Mouse (Mus musculus) ZHBTc4 (cell line): ENCODE data around the gene Zfp963.

Experiments
- DNase-seq: peaks from one replicate; pipeline ENCODE4 v3.0.0-alpha.2; 2011; ENCODE audit warnings: low read depth, low spot score

The Zfp963 gene

DNA sequence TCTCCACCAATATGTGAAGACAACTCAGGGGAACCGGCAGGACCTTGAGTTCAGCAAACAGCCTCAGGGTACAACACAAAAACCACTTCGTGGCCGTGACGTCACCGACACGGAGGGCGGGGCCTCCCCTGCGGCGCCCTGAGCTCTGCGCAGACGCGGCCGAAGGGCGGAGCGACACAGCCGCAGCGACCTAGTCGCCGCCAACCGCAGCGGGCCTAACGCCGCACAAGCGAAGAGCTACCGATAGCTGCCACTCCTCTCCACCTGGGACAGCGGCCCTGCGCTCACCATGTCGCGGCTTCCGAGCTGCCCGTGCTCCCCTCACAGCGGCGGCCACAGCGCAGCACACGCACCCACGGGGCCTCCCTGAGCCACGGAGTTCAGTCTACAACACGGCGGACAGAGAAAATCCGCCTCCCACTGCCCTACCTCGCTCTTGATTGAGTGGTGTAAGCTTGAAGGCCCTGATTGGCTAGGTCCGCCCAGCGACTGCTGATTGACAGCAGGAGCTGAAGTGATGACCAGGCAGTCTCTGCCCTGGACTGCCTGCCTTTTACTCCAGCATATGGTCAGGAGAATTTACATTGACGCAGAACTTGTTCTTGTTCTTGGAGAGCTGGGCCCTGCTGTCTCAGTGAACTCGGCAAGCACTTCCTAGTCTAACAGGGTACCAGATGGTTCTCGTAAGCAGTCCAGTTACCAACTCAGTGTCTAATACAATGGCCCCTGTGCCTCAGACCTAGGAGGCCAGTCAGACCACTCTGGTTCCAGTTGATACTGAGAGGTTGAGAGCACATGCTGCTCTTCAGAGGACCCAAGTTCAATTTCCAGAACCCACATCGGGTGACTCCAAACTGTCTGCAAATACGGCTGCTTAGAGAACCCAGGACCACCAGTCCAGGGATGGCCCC, at the start of gene Zfp963:
Zfp963 (minus strand) TSS at position 427 of the 911 bp plus-strand sequence.
- peak; percentile 98 for DNase-seq

DNA sequence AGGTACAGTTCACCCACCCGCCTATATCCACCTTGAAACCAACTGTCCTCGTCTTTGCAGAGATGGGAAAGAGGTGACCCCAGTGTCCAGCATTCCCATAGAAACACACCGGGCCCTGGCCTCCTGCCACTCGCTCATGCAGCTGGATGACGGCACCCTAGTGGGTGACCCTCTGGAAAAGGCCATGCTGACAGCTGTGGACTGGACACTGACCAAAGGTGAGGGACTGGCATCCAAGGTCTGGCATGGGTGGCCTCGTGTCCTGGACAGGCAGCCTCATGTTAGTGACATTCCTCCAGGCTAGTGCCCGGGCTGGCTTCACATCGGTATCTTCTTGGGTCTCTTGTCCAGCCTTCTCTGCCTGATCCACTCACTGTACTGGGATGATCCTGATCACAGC, 49.5 kb upstream of the Zfp963 start:
- DNase-seq, result no peak

DNA sequence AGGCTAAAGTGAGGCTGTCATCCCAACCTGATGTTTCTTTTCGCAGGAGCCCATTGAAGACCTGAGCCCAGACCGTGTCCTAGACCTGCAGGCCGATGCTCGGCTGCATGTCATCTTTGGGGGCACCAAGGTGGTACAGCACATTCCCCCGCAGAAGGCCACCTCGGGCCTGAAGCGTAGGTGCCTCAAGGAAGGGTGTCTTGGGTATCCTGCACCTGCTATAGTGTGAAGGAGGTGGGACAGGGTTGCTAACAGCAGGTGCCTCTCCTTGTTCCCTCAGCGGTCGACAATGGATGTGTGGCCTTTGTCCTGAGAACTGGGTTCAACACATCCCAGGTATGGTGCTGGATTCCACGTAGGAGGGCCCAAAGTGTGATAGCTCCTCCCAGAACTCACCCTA, 47.9 kb upstream of the Zfp963 start:
- DNase-seq, result no peak

- no peak for DNase-seq
Observed at GRCm38 (mm10) chr8:69796721-69797345, 47.1 kb upstream of the Zfp963 start.

DNA sequence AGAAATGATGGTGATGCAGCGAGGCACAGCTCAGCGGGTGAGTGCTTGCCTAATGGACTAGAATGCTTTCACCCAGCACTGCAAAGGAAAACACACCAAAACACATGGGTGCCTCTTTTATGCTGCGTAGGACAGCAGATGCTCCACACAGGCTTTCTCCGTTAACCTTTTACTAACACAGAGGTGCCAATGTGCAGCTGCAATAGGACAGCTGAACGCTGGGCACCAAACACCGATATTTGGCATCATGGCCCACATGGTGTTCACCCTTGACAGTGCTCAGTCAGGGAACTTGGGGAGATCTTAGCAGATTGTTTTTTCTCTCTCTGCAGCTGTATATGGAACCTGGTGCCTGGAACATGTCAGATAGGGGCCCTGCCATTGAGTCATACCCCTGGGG, 45.1 kb upstream of the Zfp963 start:
- no peak for DNase-seq

GRCm38 (mm10) chr8:69794096-69794495, 44.3 kb upstream of the Zfp963 start:
- no peak for DNase-seq

- no peak for DNase-seq
Observed at GRCm38 (mm10) chr8:69793666-69794065, 43.9 kb upstream of the Zfp963 start.

DNA sequence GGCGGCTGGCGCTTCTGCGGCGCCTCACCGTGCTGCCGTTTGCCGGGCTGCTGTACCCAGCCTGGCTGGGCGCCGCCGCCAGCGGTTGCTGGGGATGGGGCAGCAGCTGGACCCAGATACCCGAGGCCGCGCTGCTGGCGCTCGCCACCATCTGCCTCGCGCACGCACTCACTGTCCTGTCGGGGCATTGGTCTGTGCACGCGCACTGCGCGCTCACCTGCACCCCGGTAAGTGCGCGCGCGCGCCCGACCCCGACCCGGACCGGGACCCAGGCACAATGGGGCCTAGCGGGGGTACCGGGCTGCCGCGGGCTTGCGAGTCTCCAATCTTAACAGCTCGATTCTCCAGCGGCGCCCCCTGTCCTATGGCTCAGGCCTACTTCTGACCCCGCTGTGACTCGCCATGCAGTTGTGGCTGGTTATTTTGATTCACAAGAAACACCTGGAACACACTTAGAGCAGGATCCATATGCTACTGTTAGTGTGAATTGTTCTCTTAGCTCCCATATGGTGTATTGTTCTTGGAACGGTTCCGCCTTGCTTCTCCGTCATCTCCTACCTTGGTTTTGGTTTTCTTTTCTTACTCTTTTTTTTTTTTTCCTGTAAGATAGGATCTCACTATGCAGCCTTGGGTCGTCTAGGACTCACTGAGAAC, 41.8 kb upstream of the Zfp963 start:
- DNase-seq, result peak; percentile 63

GRCm38 (mm10) chr8:69790773-69791367, 41.1 kb upstream of the Zfp963 start, which contains the start of the genes Atp13a1 and Zfp866:
Atp13a1 (plus strand) TSS chr8:69791163.
Zfp866 (minus strand) TSS chr8:69791178.
- DNase-seq, result peak; percentile 96

DNA sequence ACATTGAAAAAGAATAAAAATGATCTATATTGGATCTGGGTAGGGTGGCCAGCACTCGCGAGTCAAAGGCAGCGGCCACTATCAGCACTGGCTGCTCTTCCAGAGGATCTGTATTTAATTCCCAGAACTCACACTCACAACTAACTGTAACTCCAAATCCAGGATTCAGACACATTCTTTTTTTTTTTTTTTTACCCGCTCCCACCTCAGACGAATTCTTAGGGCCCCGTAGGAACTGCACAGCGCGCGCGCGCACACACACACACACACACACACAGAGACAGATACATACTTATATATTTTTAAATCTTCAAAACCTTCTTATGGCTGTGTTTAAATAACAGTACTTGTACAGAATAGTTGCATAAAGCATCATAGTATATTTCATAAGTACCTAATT, 40.6 kb upstream of the Zfp963 start:
- DNase-seq, result no peak

DNA sequence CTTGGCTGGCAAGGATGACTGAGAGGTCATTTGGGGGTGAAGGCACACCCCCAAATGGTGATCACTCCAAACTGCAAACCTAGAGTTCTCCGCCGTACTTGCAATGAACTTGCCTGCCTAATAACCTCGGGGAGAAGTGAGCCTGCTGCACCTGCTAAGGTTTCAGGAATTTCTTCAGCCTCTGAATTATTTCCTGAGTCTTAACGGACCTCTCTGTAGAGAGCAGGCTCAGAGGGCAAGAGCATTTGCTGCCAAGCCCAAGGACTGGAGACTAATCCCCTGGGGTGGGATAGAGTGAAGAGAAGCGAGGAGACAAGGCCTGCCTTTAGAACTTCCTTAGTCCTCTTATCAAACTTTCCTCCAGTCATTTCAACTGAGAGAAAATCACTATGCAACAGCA, 40.0 kb upstream of the Zfp963 start:
- no peak for DNase-seq

GRCm38 (mm10) chr8:69789105-69789504, 39.3 kb upstream of the Zfp963 start:
- DNase-seq, result no peak

DNA sequence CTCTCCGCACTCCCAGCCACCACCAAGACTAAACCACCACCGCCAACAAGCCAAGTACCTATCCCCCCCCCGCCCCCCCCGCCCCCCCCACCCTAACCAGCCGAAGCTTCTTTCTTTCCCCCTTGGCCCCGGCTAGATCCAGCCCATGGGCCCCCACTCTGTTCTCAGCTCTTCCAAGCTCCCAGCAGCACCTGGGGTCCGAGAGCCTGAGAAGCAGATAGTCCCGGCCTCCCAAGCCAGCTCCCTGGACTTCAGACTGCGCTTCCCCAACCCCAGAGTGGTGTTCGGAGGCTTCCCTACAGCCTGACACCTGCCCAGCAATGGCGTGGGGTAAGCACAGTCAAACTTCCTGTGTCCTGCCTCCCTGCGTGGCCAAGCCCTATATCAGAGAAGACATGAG, 27.3 kb upstream of the Zfp963 start:
- DNase-seq, result peak; percentile 79

GRCm38 (mm10) chr8:69775149-69775534, 25.4 kb upstream of the Zfp963 start:
- DNase-seq, result no peak

DNA sequence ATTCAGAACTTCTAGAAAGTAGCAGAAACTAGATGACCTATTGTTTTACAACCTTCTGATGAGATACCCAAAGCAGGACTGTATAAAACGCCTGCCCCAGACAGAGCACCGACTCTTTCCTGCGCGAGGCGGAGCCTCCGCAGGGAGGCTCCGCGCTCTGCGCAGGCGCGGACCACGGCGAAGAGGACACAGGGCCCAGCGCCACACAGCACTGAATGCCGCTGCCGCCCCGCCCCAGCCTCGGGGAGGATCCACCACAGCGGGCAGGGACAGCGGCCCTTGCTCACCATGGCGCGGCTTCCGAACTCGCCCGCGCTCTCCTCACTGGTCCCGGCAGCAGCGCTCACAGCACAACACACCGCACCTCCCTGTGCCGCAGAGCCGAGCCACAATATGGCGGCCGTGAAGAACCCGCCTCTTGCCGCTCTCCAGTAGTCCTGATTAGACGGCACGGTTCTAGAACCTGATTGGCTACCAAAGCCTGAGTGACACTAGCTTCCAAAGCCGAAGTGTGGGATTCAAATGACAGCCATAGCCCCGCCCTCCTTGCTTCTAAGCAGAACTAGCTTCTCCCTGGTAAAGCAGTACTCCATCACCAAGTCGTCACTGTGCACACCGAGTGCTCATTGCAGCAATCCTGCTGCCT, 24.9 kb upstream of the Zfp963 start, which contains the start of gene Gm20422:
Gm20422 (minus strand) TSS at position 384 of the 646 bp plus-strand sequence.
- peak; percentile 99 for DNase-seq

- no peak for DNase-seq
Observed at GRCm38 (mm10) chr8:69772106-69772505, 22.3 kb upstream of the Zfp963 start.

- no peak for DNase-seq
Observed at GRCm38 (mm10) chr8:69771221-69771620, 21.5 kb upstream of the Zfp963 start.

GRCm38 (mm10) chr8:69761814-69762445, 12.2 kb upstream of the Zfp963 start:
- DNase-seq, result peak; percentile 61

GRCm38 (mm10) chr8:69758316-69758715, 8.5 kb upstream of the Zfp963 start:
- DNase-seq, result no peak

- DNase-seq, result no peak
Observed at GRCm38 (mm10) chr8:69752437-69752836, 2.7 kb upstream of the Zfp963 start.

- DNase-seq, result peak; percentile 25
Observed at GRCm38 (mm10) chr8:69741231-69741630, 8.5 kb downstream of the Zfp963 start.
